Mouse (Mus musculus): ENCODE measurements around the gene Cox19.

DNA sequence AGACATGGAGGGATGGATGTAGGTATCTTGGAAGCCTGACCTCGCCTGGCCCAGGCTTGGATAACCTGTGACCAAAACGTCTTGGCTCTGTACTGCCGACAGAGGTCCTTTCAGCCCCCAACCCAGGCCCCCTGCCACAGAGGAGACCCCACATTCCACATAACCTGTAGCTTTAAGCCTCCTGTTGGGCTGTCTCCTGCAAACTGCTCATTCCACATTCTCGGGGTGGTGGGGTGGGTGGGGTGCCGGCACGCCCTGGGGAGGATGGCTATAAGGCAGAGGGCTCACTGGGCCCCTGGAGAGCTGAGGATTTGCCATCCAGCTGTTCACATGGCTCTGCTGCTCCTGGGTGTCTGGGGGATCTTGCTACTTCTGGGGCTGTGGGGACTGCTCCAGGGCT lies 1.1 kb upstream of the Cox19 start, which contains the start of gene Cyp2w1:
- TF ChIP-seq USF1 (IDR thresholded peaks at IDR 0.05; ENCODE audit: low read depth) (no peak), CEBPB (IDR thresholded peaks at IDR 0.05; ENCODE audit: insufficient read depth, poor library complexity, severe bottlenecking) (no peak), MYOG (IDR thresholded peaks at IDR 0.05; ENCODE audit: control insufficient read depth in 1 of 3, insufficient read depth in 1 of 3, insufficient read length in 2 of 3, low read depth in 2 of 3) (no peak), POLR2A (IDR thresholded peaks at IDR 0.05; ENCODE audit: insufficient read length, low read depth) (no peak), MAX (IDR thresholded peaks at IDR 0.05; ENCODE audit: low read depth) (no peak), E2F4 (IDR thresholded peaks at IDR 0.05; ENCODE audit: insufficient read depth) (no peak), MYOD1 (IDR thresholded peaks at IDR 0.05; ENCODE audit: control insufficient read depth in 1 of 3, insufficient read length in 2 of 3, low read depth in 2 of 3) (no peak), TCF12 (IDR thresholded peaks at IDR 0.05; ENCODE audit: insufficient read depth, poor library complexity, severe bottlenecking) (no peak), SRF (IDR thresholded peaks at IDR 0.05; ENCODE audit: control insufficient read depth, insufficient read length, low read depth) (no peak), REST (IDR thresholded peaks at IDR 0.05; ENCODE audit: insufficient read depth, insufficient read length) (no peak), TCF3 (IDR thresholded peaks at IDR 0.05; ENCODE audit: insufficient read length, low read depth) (no peak)

Data from myocyte (in vitro differentiated cells).